Mouse (Mus musculus): ENCODE results near the gene Mphosph8.

DNA sequence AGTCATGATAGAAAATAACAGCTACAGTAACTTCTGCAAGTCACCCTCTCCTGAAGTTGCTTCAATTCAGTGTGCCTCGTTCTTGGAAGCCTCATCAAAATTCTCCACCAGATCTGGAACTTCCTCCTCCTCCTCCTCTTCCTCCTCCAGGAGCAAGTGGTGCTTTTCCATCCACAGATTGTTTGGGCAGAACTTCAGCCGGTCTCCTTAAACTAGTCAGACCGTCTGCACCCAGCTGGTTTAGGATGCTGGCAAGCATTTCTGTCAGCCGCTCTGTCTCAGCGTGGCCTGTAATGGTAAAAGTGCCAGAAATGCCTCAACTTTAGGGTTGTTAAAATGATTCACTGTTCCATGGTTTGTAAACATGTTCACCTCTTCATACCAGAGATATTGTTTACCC, 2.4 kb upstream of the Mphosph8 start:
- TF ChIP-seq POLR2A (IDR thresholded peaks at IDR 0.05; ENCODE audit: borderline replicate concordance, control insufficient read depth, low read depth, low read length) (no peak), CTCF (IDR thresholded peaks at IDR 0.05; ENCODE audit: control insufficient read depth, insufficient read depth, low read length) (no peak)
